Mouse (Mus musculus): ENCODE data around the gene Pqlc3. TPM values are rescaled to one million over a fixed set of nuclear protein-coding genes. Genes with fewer than 3 reads are reported as not detected.
A peak's percentile ranks its signal among the peaks of the same experiment; 100 is the strongest.

Gene Pqlc3
- polyA plus RNA-seq, 1 experiment = 67.4 TPM

- Histone ChIP-seq H3K4me3 (ENCODE audit: low read depth, low read length) (no peak overlapping the region), H3K36me3 (ENCODE audit: control insufficient read depth, insufficient read depth, low read length) (no peaks in the 10 kb centered on the region), H3K27ac (ENCODE audit: insufficient read depth, low read depth, low read length) (no peak overlapping the region), H3K27me3 (ENCODE audit: control insufficient read depth, insufficient read depth, low read length) (no peaks in the 10 kb centered on the region), H3K4me1 (ENCODE audit: control insufficient read depth, insufficient read depth, insufficient read length, low read length) (peaks cover 15% of the 10 kb centered on the region)
- WGBS = 69% methylated on average over 4 of the region's 4 CpGs
- TF ChIP-seq POLR2A (IDR thresholded peaks at IDR 0.05; ENCODE audit: low read depth, low read length) (no peak), CTCF (IDR thresholded peaks at IDR 0.05; ENCODE audit: extremely low read depth, insufficient read length, insufficient replicate concordance, low read depth, low read length) (no peak)
Measured at GRCm38 (mm10) chr12:17001211-17001610, 1.0 kb upstream of the Pqlc3 start.

DNA sequence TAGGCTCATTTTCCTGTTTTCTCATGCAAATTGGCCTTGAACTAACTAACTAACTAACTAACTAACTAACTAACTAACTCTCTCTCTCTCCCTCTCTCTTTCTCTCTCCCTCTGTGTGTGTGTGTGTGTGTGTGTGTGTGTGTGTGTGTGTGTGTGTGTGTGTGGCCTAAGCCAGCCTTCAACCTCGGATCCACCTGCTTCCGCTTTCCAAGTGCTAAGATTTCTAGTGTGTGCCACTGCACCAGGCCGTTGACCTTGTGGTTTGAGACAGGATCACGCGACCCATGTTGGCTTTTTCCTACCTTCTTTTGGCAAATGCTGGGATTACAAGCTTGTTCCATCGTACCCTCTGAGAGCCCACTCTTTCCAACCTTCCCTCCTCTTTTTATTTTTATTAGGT, 420 bp upstream of the Pqlc3 start:
- Histone ChIP-seq H3K27me3 (ENCODE audit: control insufficient read depth, insufficient read depth, low read length) (no peaks in the 10 kb centered on the region), H3K27ac (ENCODE audit: insufficient read depth, low read depth, low read length) (peak overlapping the region; percentile 88), H3K36me3 (ENCODE audit: control insufficient read depth, insufficient read depth, low read length) (no peaks in the 10 kb centered on the region), H3K4me1 (ENCODE audit: control insufficient read depth, insufficient read depth, insufficient read length, low read length) (peaks cover 15% of the 10 kb centered on the region), H3K4me3 (ENCODE audit: low read depth, low read length) (no peak overlapping the region)
- 60% methylated on average over 6 of the region's 6 CpGs for WGBS
- TF ChIP-seq POLR2A (IDR thresholded peaks at IDR 0.05; ENCODE audit: low read depth, low read length) = no peak
- no peak for TF ChIP-seq CTCF (IDR thresholded peaks at IDR 0.05; ENCODE audit: extremely low read depth, insufficient read length, insufficient replicate concordance, low read depth, low read length)

DNA sequence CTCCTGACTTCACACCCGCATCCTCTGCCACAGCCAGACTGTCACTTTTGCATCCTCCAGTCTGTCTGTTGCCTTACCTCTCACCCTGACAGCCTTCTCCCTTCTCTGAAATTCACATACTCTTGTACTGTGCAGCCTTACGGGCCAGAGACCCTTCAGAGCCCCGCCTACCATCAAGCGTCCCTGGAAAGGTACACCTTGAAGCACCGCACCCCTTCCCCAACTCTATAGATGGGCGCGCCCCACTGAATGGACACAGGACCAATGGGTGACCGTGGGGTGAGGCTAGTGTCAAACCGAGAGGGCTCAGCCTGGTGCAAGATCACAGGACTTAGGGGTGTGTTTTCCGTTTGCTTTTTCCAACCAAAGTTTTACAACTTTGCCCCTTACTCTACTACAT, 1.1 kb downstream of the Pqlc3 start:
- Histone ChIP-seq H3K36me3 (ENCODE audit: control insufficient read depth, insufficient read depth, low read length) (0 out of 2 replicates have a peak, but pooled peaks cover 4% of the 10 kb centered on the region), H3K4me1 (ENCODE audit: control insufficient read depth, insufficient read depth, insufficient read length, low read length) (peaks cover 15% of the 10 kb centered on the region), H3K27me3 (ENCODE audit: control insufficient read depth, insufficient read depth, low read length) (no peaks in the 10 kb centered on the region), H3K4me3 (ENCODE audit: low read depth, low read length) (peak overlapping the region; percentile 78), H3K27ac (ENCODE audit: insufficient read depth, low read depth, low read length) (no peak overlapping the region)
- TF ChIP-seq POLR2A (IDR thresholded peaks at IDR 0.05; ENCODE audit: low read depth, low read length) (no peak), CTCF (IDR thresholded peaks at IDR 0.05; ENCODE audit: extremely low read depth, insufficient read length, insufficient replicate concordance, low read depth, low read length) (no peak)
- WGBS = 18% methylated on average over 10 of the region's 10 CpGs

DNA sequence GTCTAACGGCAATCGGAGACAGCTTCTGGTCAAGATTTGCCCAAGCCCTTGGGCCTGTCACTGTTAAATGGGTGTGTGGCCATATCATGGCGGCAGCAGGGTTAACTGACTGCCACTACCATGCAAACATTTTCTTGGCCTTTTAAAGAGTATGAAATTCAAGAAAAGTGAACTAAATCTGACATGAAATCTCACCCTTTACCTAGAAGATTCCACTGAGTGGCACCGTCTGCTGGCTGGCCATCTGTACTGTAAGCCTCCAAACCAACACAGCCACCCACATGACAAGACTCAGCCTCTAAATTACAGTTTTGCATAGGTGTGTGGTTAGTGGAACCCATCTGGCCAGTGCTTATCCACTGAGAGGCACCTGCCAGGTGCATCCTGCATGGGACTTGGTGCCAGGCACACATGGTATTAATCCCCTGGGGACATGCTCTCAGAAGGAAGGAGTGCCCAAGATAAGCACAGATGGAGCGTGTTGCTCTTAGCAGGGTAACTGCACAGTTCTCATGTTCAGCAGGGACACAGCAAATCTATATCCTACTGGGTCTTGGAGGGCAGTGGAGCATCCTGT, 3.2 kb downstream of the Pqlc3 start:
- TF ChIP-seq POLR2A (IDR thresholded peaks at IDR 0.05; ENCODE audit: low read depth, low read length) = no peak
- no peak for TF ChIP-seq CTCF (IDR thresholded peaks at IDR 0.05; ENCODE audit: extremely low read depth, insufficient read length, insufficient replicate concordance, low read depth, low read length)
- Histone ChIP-seq H3K27me3 (ENCODE audit: control insufficient read depth, insufficient read depth, low read length) (no peaks in the 10 kb centered on the region), H3K4me3 (ENCODE audit: low read depth, low read length) (no peak overlapping the region), H3K4me1 (ENCODE audit: control insufficient read depth, insufficient read depth, insufficient read length, low read length) (peaks cover 15% of the 10 kb centered on the region), H3K36me3 (ENCODE audit: control insufficient read depth, insufficient read depth, low read length) (peaks cover 6% of the 10 kb centered on the region; the same call in 1 of the 2 replicates), H3K27ac (ENCODE audit: insufficient read depth, low read depth, low read length) (no peak overlapping the region)
- 83% methylated on average over 5 of the region's 5 CpGs for WGBS

DNA sequence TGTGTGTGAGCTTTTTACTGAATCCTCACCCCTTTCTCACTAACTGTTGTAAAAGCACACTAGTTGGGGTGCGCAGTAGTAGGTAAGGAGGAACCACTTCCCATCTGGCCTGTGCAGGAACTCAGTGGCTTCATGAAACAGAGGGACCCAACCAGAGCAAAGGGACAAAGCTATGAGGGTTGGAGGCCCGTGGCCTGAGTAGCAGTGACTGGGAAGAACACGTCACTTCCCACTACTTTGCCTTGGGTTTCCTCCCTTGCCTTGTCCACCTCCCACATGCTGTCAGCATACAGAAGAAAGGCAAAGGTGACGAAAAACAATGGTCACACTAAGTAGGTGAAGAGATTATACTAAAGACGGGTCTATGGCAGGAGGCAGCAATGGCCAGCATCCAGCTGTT, 3.9 kb downstream of the Pqlc3 start:
- H3K36me3 ChIP-seq (ENCODE audit: control insufficient read depth, insufficient read depth, low read length) = peaks cover 11% of the 10 kb centered on the region
- H3K4me3 ChIP-seq (ENCODE audit: low read depth, low read length) = no peak overlapping the region
- WGBS = 90% methylated on average over 5 of the region's 5 CpGs
- H3K27ac ChIP-seq (ENCODE audit: insufficient read depth, low read depth, low read length) = no peak overlapping the region
- H3K4me1 ChIP-seq (ENCODE audit: control insufficient read depth, insufficient read depth, insufficient read length, low read length) = peaks cover 15% of the 10 kb centered on the region
- no peak for TF ChIP-seq CTCF (IDR thresholded peaks at IDR 0.05; ENCODE audit: extremely low read depth, insufficient read length, insufficient replicate concordance, low read depth, low read length)
- no peak for TF ChIP-seq POLR2A (IDR thresholded peaks at IDR 0.05; ENCODE audit: low read depth, low read length)
- H3K27me3 ChIP-seq (ENCODE audit: control insufficient read depth, insufficient read depth, low read length) = no peaks in the 10 kb centered on the region

GRCm38 (mm10) chr12:16994291-16994690, 5.9 kb downstream of the Pqlc3 start:
- H3K4me1 ChIP-seq (ENCODE audit: control insufficient read depth, insufficient read depth, insufficient read length, low read length) = peaks cover 4% of the 10 kb centered on the region; the same call in 1 of the 2 replicates
- H3K4me3 ChIP-seq (ENCODE audit: low read depth, low read length) = no peak overlapping the region
- H3K36me3 ChIP-seq (ENCODE audit: control insufficient read depth, insufficient read depth, low read length) = peaks cover 22% of the 10 kb centered on the region
- no peak overlapping the region for H3K27ac ChIP-seq (ENCODE audit: insufficient read depth, low read depth, low read length)
- WGBS = 74% methylated on average over 2 of the region's 2 CpGs
- no peaks in the 10 kb centered on the region for H3K27me3 ChIP-seq (ENCODE audit: control insufficient read depth, insufficient read depth, low read length)
- TF ChIP-seq POLR2A (IDR thresholded peaks at IDR 0.05; ENCODE audit: low read depth, low read length) (no peak), CTCF (IDR thresholded peaks at IDR 0.05; ENCODE audit: extremely low read depth, insufficient read length, insufficient replicate concordance, low read depth, low read length) (no peak)

DNA sequence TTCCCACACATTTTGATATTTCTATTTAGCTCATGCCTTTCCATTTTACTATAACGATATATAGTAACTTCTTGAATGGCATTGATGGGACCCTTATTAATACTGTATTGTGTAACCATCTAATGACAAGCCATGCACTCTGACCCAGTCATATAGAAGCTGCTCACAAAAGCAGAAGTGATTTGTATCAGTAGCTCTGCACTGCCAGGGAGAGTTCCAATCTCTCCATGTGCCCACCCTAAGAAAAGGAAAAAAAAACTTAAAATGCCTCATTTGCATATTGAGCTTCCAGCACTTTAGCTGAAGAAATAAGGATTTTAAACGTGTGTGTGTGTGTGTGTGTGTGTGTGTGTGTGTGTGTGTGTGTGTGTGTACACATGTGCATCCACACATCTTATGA, 7.9 kb downstream of the Pqlc3 start:
- Histone ChIP-seq H3K27me3 (ENCODE audit: control insufficient read depth, insufficient read depth, low read length) (no peaks in the 10 kb centered on the region), H3K27ac (ENCODE audit: insufficient read depth, low read depth, low read length) (no peak overlapping the region), H3K4me1 (ENCODE audit: control insufficient read depth, insufficient read depth, insufficient read length, low read length) (no peaks in the 10 kb centered on the region; the same call in 1 of the 2 replicates), H3K4me3 (ENCODE audit: low read depth, low read length) (no peak overlapping the region), H3K36me3 (ENCODE audit: control insufficient read depth, insufficient read depth, low read length) (peaks cover 27% of the 10 kb centered on the region)
- TF ChIP-seq CTCF (IDR thresholded peaks at IDR 0.05; ENCODE audit: extremely low read depth, insufficient read length, insufficient replicate concordance, low read depth, low read length) (no peak), POLR2A (IDR thresholded peaks at IDR 0.05; ENCODE audit: low read depth, low read length) (no peak)
- WGBS = 83% methylated on average over 2 of the region's 2 CpGs

Measured in small intestine, adult 2 months (tissue).